Mouse (Mus musculus): ENCODE measurements around the gene Grk5. TPM values are rescaled to one million over a fixed set of nuclear protein-coding genes. Genes with fewer than 3 reads are reported as not detected.
"Not testable (repeated sequence)": the region's sequence is repeated elsewhere in the genome, so short reads cannot be mapped to it uniquely, and the experiment has no call there.

The Grk5 gene
- polyA plus RNA-seq, 1 experiment, result 5.4 TPM

GRCm38 (mm10) chr19:60911653-60912052, 22.1 kb downstream of the Grk5 start:
- DNase-seq (ENCODE audit: low read depth), result no peak

GRCm38 (mm10) chr19:60915236-60915635, 25.7 kb downstream of the Grk5 start:
- no peak for DNase-seq (ENCODE audit: low read depth)

GRCm38 (mm10) chr19:60915862-60916261, 26.3 kb downstream of the Grk5 start:
- no peak for DNase-seq (ENCODE audit: low read depth)

GRCm38 (mm10) chr19:60916869-60917570, 27.5 kb downstream of the Grk5 start:
- no peak for DNase-seq (ENCODE audit: low read depth)

- DNase-seq (ENCODE audit: low read depth), result not testable (repeated sequence)
Observed at GRCm38 (mm10) chr19:60924534-60924933, 35.0 kb downstream of the Grk5 start.

- DNase-seq (ENCODE audit: low read depth), result no peak
Observed at GRCm38 (mm10) chr19:60935001-60935400, 45.5 kb downstream of the Grk5 start.

- no peak for DNase-seq (ENCODE audit: low read depth)
Observed at GRCm38 (mm10) chr19:60939954-60940379, 50.4 kb downstream of the Grk5 start.

- DNase-seq (ENCODE audit: low read depth), result no peak
Observed at GRCm38 (mm10) chr19:60940866-60941265, 51.3 kb downstream of the Grk5 start.

- DNase-seq (ENCODE audit: low read depth), result no peak
Observed at GRCm38 (mm10) chr19:60945801-60946311, 56.3 kb downstream of the Grk5 start.

GRCm38 (mm10) chr19:60946656-60947055, 57.1 kb downstream of the Grk5 start:
- no peak for DNase-seq (ENCODE audit: low read depth)

GRCm38 (mm10) chr19:60948996-60949395, 59.4 kb downstream of the Grk5 start:
- no peak for DNase-seq (ENCODE audit: low read depth)

- DNase-seq (ENCODE audit: low read depth), result no peak
Observed at GRCm38 (mm10) chr19:60950056-60950869, 60.7 kb downstream of the Grk5 start.

GRCm38 (mm10) chr19:60955131-60955530, 65.6 kb downstream of the Grk5 start:
- no peak for DNase-seq (ENCODE audit: low read depth)

GRCm38 (mm10) chr19:60955712-60956111, 66.2 kb downstream of the Grk5 start:
- no peak for DNase-seq (ENCODE audit: low read depth)

- DNase-seq (ENCODE audit: low read depth), result no peak
Observed at GRCm38 (mm10) chr19:60956198-60956750, 66.7 kb downstream of the Grk5 start.

- DNase-seq (ENCODE audit: low read depth), result no peak
Observed at GRCm38 (mm10) chr19:60959706-60960230, 70.2 kb downstream of the Grk5 start.

GRCm38 (mm10) chr19:60962358-60963061, 73.0 kb downstream of the Grk5 start:
- DNase-seq (ENCODE audit: low read depth), result no peak

GRCm38 (mm10) chr19:60967909-60968308, 78.4 kb downstream of the Grk5 start:
- DNase-seq (ENCODE audit: low read depth), result no peak

GRCm38 (mm10) chr19:60970406-60970805, 80.9 kb downstream of the Grk5 start:
- no peak for DNase-seq (ENCODE audit: low read depth)

- no peak for DNase-seq (ENCODE audit: low read depth)
Observed at GRCm38 (mm10) chr19:60971598-60971997, 82.0 kb downstream of the Grk5 start.

GRCm38 (mm10) chr19:60972281-60973015, 82.9 kb downstream of the Grk5 start:
- DNase-seq (ENCODE audit: low read depth), result peak; percentile 80

Data from gonadal fat pad, adult 2 months (tissue).